Mouse (Mus musculus): ENCODE data around the gene Sema7a. TPM values are rescaled to one million over a fixed set of nuclear protein-coding genes. Genes with fewer than 3 reads are reported as not detected.
A peak's percentile ranks its signal among the peaks of the same experiment; 100 is the strongest.

Sema7a gene
- polyA plus RNA-seq (2012; ENCODE audit: insufficient read depth, low replicate concordance), result 7.2 and 10.4 TPM in 2 replicates

GRCm38 (mm10) chr9:57939431-57940348 lies at the start of gene Sema7a:
Gene Sema7a, plus strand, starts transcription at chr9:57940112.
- H3K4me1 ChIP-seq, result peaks cover 95% of the 10 kb centered on the region
- peak within 1 kb of the TSS; percentile 96 for H3K4me3 ChIP-seq (replicated peaks)
- H3K9me3 ChIP-seq, result no peaks in the 10 kb centered on the region
- H3K27me3 ChIP-seq (replicated peaks), result peaks cover 23% of the 10 kb centered on the region
- H3K36me3 ChIP-seq (replicated peaks; ENCODE audit: low read length), result peaks cover 6% of the 10 kb centered on the region
- TF ChIP-seq GATA1 (IDR thresholded peaks at IDR 0.05; ENCODE audit: borderline replicate concordance, low read length) (no peak), FLI1 (IDR thresholded peaks at IDR 0.05; ENCODE audit: low read length) (no peak)

GRCm38 (mm10) chr9:57900478-57900877 lies 39.4 kb upstream of the Sema7a start:
- Histone ChIP-seq H3K9me3 (no peaks in the 10 kb centered on the region), H3K27me3 (replicated peaks) (peaks cover 2% of the 10 kb centered on the region), H3K36me3 (replicated peaks; ENCODE audit: low read length) (no peaks in the 10 kb centered on the region), H3K4me1 (peaks cover 30% of the 10 kb centered on the region), H3K4me3 (replicated peaks) (peak overlapping the region; percentile 39)
- TF ChIP-seq GATA1 (IDR thresholded peaks at IDR 0.05; ENCODE audit: borderline replicate concordance, low read length) (no peak), FLI1 (IDR thresholded peaks at IDR 0.05; ENCODE audit: low read length) (no peak)

- peaks cover 30% of the 10 kb centered on the region for H3K4me1 ChIP-seq
- no peak overlapping the region for H3K4me3 ChIP-seq (replicated peaks)
- H3K36me3 ChIP-seq (replicated peaks; ENCODE audit: low read length), result no peaks in the 10 kb centered on the region
- H3K27me3 ChIP-seq (replicated peaks), result peaks cover 2% of the 10 kb centered on the region
- TF ChIP-seq GATA1 (IDR thresholded peaks at IDR 0.05; ENCODE audit: borderline replicate concordance, low read length), result no peak
- TF ChIP-seq FLI1 (IDR thresholded peaks at IDR 0.05; ENCODE audit: low read length), result no peak
- H3K9me3 ChIP-seq, result no peaks in the 10 kb centered on the region
Observed at GRCm38 (mm10) chr9:57901197-57901596, 38.7 kb upstream of the Sema7a start.

- Histone ChIP-seq H3K4me1 (peaks cover 30% of the 10 kb centered on the region), H3K4me3 (replicated peaks) (no peak overlapping the region), H3K9me3 (no peaks in the 10 kb centered on the region), H3K36me3 (replicated peaks; ENCODE audit: low read length) (no peaks in the 10 kb centered on the region), H3K27me3 (replicated peaks) (peaks cover 2% of the 10 kb centered on the region)
- TF ChIP-seq FLI1 (IDR thresholded peaks at IDR 0.05; ENCODE audit: low read length), result no peak
- TF ChIP-seq GATA1 (IDR thresholded peaks at IDR 0.05; ENCODE audit: borderline replicate concordance, low read length), result no peak
Observed at GRCm38 (mm10) chr9:57901601-57902000, 38.3 kb upstream of the Sema7a start.

- Histone ChIP-seq H3K36me3 (replicated peaks; ENCODE audit: low read length) (no peaks in the 10 kb centered on the region), H3K27me3 (replicated peaks) (peaks cover 2% of the 10 kb centered on the region), H3K4me1 (peaks cover 32% of the 10 kb centered on the region), H3K9me3 (no peaks in the 10 kb centered on the region), H3K4me3 (replicated peaks) (peak overlapping the region; percentile 50)
- TF ChIP-seq GATA1 (IDR thresholded peaks at IDR 0.05; ENCODE audit: borderline replicate concordance, low read length), result no peak
Observed at GRCm38 (mm10) chr9:57902132-57902531, 37.8 kb upstream of the Sema7a start.

- peaks cover 30% of the 10 kb centered on the region for H3K4me1 ChIP-seq
- no peak overlapping the region for H3K4me3 ChIP-seq (replicated peaks)
- TF ChIP-seq GATA1 (IDR thresholded peaks at IDR 0.05; ENCODE audit: borderline replicate concordance, low read length) (no peak), FLI1 (IDR thresholded peaks at IDR 0.05; ENCODE audit: low read length) (no peak)
- H3K27me3 ChIP-seq (replicated peaks), result peaks cover 2% of the 10 kb centered on the region
- H3K9me3 ChIP-seq, result no peaks in the 10 kb centered on the region
- H3K36me3 ChIP-seq (replicated peaks; ENCODE audit: low read length), result no peaks in the 10 kb centered on the region
Observed at GRCm38 (mm10) chr9:57903589-57904249, 36.2 kb upstream of the Sema7a start.

GRCm38 (mm10) chr9:57904250-57904644 lies 35.7 kb upstream of the Sema7a start:
- H3K27me3 ChIP-seq (replicated peaks), result peaks cover 2% of the 10 kb centered on the region
- TF ChIP-seq GATA1 (IDR thresholded peaks at IDR 0.05; ENCODE audit: borderline replicate concordance, low read length) (no peak), FLI1 (IDR thresholded peaks at IDR 0.05; ENCODE audit: low read length) (no peak)
- peaks cover 25% of the 10 kb centered on the region for H3K4me1 ChIP-seq
- H3K36me3 ChIP-seq (replicated peaks; ENCODE audit: low read length), result no peaks in the 10 kb centered on the region
- no peaks in the 10 kb centered on the region for H3K9me3 ChIP-seq
- no peak overlapping the region for H3K4me3 ChIP-seq (replicated peaks)

GRCm38 (mm10) chr9:57907206-57907605 lies 32.7 kb upstream of the Sema7a start:
- TF ChIP-seq FLI1 (IDR thresholded peaks at IDR 0.05; ENCODE audit: low read length), result no peak
- no peak for TF ChIP-seq GATA1 (IDR thresholded peaks at IDR 0.05; ENCODE audit: borderline replicate concordance, low read length)
- peaks cover 28% of the 10 kb centered on the region for H3K4me1 ChIP-seq
- peaks cover 2% of the 10 kb centered on the region for H3K27me3 ChIP-seq (replicated peaks)

GRCm38 (mm10) chr9:57910254-57911160 lies 29.4 kb upstream of the Sema7a start, which contains the start of gene Ubl7:
Gene Ubl7, plus strand, starts transcription at chr9:57910979.
- TF ChIP-seq FLI1 (IDR thresholded peaks at IDR 0.05; ENCODE audit: low read length) (peak; percentile 50; the same call in 1 of the 2 replicates), GATA1 (IDR thresholded peaks at IDR 0.05; ENCODE audit: borderline replicate concordance, low read length) (no peak)
- Histone ChIP-seq H3K36me3 (replicated peaks; ENCODE audit: low read length) (peaks cover 30% of the 10 kb centered on the region), H3K4me3 (replicated peaks) (peak within 1 kb of the TSS; percentile 95), H3K4me1 (peaks cover 37% of the 10 kb centered on the region), H3K9me3 (no peaks in the 10 kb centered on the region), H3K27me3 (replicated peaks) (no peaks in the 10 kb centered on the region)

More at GRCm38 (mm10) chr9:57907206-57907605, 32.7 kb upstream of the Sema7a start:
- Histone ChIP-seq H3K9me3 (no peaks in the 10 kb centered on the region), H3K36me3 (replicated peaks; ENCODE audit: low read length) (no peaks in the 10 kb centered on the region), H3K4me3 (replicated peaks) (no peak overlapping the region)
